Mouse (Mus musculus) neural tube, embryonic 10.5 days (tissue): ENCODE measurements around the gene Tgds.
"Not testable (repeated sequence)": the region's sequence is repeated elsewhere in the genome, so short reads cannot be mapped to it uniquely, and the experiment has no call there.

Experiments used
- DNase-seq: peaks from one replicate; pipeline ENCODE4 v3.0.0-alpha.2; 2017; ENCODE audit warnings: low spot score; ENCODE audit errors: extremely low spot score

Gene Tgds

DNA sequence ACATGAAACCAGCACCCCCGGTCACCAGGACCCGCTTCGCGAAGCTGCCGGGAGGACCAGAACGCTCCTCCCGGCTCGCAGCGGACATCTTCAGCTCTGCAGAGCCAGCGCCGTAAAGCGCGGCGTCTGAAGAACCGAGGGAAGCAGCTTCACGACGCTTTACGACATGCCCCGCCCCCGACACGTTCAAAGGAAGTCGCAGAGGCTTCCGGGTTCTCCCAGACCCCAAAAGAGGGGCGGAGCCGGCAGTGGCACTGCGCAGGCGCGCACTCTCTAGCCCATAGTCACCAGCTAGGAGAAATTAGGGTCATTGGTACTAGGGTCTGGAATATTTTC lies at the start of gene Tgds:
Gene Tgds, minus strand, starts transcription at position 114 of the 336 bp plus-strand sequence.
- DNase-seq: peak; percentile 99

DNA sequence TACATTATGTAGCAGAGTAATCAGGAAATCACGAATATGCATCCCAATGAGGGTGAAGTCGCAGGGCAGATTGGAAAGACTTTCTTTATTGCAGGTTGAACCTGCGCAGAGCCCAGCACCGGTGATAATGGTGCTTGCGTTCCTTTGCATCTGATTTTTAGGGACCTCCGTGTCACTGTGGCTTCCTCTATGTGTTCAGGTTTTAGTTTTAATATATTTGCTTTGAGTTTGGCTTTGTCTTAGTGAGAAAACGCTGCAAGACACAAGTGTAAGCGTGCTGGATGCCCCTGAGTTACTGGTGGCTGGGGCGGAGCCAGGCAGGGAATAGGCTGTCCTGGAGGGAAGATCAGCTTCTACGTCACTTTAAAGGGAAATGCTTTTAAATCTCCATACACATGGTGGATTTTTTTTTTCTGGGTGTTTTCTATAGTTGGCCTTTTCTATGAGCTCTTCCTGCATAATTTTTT lies 48.2 kb upstream of the Tgds start:
- peak; percentile 33 for DNase-seq

DNA sequence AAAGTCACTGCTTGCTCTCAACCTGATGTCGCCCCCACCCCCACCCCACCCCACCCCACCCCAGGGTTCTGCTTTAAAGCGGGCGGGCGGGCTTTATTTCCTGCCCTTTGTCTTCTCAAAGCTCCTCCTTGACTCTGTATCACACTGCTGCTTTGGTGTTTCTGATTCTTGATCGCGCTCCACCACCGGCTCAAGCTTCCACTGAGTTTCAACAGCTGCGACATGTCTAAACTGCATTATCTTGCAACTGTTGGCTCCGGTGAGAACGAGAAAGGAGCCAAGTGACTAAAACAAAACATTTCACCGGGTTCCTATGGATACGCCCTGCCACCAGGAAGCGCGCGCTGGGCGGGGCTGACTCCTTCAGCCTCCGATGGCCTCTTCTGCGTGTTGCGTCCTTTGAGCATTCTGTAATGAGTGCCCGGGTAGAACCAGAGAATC lies 47.6 kb upstream of the Tgds start:
- peak; percentile 74 for DNase-seq

DNA sequence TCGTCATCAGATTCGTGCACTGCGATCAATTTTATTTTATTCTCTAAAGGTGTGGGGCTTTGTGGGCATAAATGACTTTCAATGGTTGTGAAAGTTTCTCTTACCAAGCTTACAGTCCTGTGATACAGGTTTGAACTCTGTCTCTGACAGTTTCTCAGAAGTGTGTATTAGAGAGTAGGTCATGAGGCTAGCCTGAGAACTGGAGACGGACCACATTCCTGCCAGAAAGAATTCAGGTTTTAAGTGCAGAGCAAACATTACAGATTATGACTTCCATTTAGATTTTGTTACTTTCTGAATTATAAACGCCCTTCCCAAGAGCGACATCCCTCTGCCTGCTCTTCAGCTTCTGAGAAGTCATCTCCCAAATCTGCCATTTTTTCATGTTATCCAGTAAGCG lies 47.1 kb upstream of the Tgds start:
- no peak for DNase-seq

DNA sequence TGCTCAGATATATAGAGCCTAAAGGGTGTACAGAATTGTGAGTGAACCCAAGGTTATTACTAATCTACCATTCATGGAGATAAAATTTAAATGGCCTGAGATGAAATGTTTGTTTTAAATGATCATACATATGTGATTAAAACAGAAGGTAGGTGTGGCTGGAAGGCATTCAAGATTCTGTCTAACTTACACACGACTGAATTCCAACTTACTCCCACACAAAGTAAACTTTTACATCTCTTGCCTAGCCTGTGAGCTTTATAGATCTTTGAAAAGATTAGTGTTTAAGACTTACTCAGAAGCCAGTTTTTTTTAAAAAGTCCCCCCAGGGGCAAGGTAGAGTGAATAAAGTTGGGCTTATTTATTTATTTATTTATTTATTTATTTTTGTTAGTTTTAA lies 46.7 kb upstream of the Tgds start:
- no peak for DNase-seq

DNA sequence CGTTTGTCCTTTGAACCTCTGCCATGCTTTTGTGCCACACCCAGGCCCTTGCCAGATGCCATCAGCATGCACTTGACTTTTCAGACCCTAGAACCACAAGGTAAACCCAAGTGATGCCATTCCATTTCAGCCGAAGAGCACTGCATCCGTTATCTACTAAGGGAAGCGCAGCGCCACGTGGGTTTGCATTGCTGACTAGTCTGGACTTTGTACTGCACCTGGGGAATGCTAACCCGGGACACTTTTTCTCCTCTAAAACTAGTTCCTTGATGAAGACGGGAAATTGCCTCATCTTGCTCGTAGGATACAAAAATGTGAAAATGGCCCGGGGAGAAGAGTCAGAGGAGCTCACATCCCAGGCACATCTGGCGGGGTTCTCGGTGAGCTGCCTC lies 43.1 kb upstream of the Tgds start:
- DNase-seq: no peak

DNA sequence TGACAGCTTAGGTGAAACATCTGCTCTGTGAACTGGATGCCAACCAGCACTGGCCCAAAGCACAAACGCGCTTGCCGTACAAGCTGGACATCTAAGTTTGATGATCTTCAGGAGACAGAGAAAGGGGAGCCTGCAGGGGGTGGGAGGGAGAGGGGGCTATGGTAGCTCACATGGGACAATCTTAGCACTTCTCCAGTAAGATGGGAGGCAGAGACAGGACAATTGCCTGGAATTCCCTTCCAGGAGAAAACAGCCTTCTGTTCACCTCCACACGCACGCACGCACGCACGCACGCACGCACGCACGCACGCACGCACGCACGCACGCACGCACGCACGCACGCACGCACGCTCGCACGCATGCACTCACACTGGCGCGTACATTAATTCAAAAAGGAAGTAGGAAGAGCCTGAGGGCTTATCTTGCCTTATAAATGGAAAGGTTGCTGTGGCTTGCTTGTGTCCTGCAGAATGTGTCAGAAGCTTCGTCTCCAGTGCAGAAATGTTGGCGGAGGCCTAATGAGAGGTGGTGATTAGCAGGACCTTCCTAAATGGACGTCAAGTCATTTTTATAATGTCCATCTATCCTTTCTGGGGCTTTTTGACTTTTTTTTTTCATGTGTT lies 42.6 kb upstream of the Tgds start:
- no peak for DNase-seq

DNA sequence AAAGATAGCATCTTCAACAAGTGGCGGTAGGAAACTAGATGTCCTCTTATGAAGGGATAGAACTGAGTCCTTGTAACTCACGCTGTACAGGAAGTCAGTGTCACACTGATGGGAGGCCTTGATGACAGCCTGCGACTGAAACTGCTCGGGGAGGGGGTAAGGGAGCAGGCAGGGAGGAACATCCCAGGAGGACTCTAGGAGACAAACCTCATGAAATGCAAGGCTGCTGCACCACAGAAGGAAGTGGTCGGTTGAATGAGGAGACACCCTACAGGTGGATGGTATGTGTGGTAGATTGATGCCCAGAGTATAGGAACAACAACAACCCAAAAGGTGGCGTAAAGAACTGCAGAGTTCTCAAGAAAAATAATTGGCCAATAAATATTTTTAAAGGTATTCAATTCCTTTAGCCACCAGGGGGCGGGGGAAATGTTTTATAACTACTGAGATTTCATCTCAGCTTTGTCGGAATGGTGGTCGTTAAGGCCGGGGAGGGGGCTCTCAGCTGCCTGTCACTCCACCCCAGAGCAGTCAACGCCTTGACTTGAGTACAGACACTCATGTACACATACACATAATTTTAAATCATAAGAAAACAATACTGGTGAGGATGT lies 41.1 kb upstream of the Tgds start:
- DNase-seq: no peak

DNA sequence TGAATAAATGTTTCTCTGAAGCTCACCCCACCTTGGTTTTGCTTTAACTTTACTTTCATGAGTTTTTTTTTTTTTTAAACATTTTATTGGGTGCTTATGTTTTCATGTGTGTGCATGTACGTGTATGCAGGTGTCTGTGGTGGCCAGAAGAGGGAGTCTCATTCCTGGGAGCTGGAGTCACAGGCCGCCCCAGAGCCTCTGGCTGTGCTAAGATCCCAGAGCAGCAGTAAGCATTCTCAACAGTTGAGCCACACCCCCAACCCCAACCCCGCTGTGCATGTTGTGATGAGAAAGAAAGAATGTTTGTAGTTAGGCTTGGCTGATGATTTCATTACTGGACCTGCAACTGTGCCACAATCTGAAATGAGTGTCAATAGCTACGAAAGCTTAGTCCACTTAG lies 36.2 kb upstream of the Tgds start:
- DNase-seq: no peak

DNA sequence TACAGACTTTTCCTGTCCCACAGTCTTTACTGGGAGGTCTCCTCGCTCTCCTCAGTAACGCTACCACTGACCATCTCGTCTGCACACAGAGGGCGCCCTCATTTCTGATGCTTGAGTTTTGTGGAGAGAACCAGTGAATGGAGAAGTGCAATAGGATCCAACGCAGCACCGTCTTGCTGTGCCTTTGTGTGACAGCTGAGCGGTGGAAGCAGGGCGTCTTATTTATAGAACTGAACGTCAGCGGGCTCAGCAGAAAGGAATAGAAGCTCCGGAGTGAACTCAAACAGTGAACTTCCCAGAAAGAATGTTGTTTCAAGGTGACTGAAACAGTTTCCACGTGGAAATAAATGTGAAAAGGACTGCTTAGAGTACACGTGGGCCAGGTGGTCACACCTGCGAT lies 30.1 kb upstream of the Tgds start:
- DNase-seq: no peak

DNA sequence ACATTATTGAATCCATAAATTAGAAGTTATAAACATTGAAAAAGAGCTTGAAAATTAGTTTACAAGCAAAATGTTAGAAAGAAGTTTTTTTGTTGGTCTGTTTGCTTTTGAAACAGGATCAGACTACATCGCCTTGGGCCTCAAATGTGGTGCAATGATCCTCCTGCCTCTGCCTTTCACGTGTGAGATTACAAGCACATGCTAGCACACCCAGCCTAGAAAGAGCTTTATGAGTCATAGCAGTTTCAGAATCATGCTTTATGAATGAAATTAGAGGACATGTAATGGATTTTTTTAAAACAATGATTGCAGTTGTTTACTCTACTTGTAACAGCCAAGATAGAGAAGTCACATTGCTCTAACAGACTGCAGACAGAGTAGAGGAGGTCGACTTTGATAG lies 29.2 kb upstream of the Tgds start:
- no peak for DNase-seq

DNA sequence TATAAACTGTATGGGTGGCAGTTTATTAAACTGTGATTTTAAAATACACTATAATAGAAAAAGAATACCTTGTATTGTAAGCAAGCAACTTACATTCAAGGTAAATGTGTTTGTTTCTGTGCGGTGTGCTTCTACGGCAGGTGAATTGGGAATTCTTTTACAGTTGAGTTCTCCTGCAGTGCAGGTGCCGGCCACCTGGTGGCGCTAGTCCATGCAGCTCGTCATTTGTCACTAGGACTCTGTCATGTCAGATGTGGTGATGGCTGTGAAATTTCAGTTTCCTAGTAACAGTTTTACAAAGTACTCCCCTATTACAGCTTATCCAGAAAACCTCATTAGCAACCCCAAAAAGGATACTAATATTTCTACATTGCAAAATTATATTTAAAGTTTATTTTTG lies 24.6 kb upstream of the Tgds start:
- peak; percentile 69 for DNase-seq

DNA sequence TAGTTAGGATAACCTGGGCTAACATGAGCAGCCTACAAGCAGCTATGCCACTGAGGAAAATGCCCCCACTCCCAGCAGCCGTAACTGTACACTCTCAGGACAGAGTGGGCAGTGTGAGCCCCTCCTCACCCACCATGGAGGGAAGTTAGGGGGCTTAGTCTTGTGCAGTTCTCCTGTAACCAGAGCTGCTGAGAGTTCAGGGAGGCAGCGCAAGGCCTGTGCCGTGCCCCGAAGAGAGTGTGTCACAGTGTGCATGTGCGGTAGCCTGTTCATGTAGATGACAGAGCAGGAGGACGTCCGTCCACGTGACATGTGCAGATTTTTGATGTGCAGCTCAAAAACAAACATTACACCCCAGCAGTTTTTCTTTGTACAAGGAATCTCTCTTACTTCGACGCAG lies 24.2 kb upstream of the Tgds start:
- DNase-seq: no peak

DNA sequence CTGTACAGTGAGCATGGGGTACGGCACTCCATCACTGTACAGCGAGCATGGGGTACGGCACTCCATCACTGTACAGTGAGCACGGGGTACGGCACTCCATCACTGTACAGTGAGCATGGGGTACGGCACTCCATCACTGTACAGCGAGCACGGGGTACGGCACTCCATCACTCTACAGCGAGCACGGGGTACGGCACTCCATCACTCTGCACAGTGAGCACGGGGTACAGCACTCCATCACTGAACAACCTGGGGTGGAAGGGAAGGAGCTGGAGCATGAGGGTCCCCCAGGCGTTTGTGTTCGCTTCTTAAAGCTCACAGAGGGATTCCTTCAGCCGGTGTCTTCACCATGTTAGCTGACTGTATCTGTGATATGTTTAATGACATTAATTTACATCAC lies 23.5 kb upstream of the Tgds start:
- not testable (repeated sequence) for DNase-seq

DNA sequence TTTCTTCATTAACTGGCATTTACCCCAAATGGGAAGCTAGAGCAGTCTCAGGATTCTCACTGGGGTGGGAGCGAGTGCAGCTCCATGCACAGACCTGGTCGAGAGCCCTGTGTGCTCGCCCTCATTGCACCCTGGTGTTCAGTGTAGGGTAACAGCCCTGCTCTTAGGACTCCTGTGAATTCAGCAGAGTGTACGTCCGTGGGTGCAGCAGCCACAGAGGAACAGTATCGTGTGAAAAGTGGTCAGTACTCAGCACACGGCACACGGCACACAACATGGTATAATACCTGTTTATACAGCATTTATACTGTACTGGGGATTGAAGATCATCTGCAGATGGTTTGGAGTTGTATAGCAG lies 19.7 kb upstream of the Tgds start:
- no peak for DNase-seq

DNA sequence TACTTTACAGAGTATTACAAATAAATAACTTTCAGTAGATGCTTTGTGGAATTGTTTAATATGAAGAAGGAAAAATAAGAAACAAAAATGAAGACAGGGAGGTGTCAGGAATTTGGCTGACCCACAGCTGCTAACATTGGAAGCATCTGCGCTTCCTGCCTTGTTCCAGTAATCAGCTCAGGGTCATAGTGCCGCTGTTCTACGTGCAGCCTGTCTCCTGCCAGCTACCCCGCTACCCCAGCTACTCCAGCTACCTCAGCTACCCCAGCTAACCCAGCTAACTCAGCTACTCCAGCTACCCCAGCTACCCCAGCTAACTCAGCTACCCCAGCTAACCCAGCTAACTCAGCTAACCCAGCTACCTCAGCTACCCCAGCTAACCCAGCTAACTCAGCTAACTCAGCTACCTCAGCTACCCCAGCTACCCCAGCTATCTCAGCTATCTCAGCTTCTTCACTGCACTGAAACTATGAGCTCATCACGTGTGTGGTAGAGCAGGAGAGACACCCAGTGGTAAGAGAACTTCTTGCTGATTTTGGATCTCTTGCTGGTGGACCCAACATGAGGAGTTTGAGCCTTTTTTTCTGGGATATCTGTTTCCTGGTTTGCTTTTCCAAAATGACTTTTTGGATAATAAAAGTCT lies 19.2 kb upstream of the Tgds start:
- no peak for DNase-seq

DNA sequence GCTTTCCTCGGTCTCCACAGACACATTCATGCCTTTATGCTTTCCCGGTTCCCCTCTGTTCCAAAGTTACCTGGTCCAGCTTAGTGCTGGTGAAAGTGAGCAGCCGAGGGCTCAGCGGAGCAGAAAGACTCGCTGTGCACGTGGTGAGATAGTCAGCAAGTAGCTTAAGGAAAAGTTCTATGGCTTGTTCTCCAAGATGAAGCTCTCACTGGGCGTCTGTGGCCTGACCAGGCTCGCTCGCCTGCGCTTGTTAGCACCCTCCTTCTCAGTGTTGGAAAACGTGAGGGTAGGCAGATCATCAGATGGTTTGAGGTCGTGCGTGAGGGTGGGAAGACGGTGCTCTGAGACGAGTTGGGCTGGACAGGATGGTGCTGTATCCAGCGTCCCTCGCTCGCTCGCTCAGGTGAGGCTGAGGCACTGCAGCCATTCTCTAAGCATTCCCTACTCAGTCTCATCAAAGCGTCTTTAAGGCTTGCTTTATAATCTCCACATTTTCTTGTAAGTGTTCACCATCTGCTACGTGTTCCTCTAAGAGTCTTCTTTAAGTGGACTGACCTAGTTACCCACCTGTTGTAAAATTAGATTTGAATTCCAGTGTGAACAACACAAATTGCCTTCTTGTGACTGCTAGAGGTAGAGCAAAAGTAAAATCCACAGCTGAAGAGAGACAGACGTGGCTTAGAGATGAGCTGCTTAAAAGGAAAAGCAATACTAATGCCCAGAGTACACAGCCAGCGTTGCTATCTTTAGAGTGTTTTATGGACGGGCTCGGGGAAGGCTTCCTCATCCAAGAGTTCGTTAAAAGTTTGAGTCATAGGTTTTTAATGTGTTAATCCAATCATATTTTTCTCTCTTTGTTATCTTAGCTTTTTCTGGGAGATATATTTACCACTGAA lies 18.3 kb upstream of the Tgds start:
- no peak for DNase-seq

DNA sequence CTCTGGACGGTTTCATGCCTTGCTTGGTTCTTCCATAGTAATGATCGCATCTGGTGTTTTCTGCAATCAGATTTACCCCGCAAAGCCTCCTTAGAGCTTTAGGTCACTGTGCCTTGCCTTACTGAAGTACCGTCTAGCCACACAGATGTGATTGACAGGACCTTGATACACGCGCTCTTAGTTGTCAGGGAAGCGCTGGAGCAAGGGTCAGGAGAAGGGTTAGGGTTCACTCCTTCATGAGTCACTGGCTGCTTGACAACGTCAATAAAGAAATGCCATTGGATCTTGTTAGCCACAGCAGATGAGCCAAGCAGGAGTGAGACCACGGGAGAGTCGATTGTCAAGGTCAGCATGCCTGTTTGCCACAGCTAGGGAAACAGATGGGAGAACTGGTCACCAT lies 16.0 kb upstream of the Tgds start:
- no peak for DNase-seq

DNA sequence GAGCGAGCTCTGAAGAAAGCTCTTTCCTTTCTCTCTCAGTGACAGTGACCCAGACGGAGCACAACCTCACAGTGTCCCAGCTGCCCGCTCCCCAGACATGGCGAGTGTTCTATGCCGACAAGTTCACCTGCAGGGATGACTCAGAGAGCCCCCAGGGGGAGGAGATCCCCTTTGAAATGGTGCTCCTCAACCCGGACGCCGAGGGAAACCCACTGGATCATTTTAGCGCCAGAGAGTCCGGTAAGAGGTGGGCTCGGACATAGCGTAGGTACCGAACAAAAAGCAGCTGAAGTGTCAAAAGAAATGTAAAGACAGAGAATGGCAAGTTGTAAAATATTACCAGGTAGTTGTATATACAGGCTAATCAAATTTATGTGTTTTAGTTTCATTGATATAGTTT lies 15.5 kb upstream of the Tgds start:
- no peak for DNase-seq

DNA sequence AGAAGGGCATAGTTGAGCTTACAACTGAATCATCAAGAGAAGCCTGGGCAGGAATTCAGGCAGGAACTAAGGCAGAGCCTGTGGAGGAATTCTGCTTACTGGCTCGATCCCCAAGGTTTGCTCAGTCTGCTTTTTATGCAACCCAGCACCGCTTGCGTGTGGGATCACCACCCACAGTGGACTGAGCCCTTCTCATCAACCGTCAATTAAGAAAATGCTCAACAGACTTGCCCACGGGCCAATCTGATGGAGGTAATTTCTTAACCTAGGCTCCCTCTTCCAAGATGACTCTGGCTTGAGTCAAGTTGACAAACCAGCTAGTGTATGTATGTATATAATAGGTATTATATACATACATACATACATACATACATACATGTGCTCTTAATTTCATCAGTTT lies 9.7 kb upstream of the Tgds start:
- no peak for DNase-seq

DNA sequence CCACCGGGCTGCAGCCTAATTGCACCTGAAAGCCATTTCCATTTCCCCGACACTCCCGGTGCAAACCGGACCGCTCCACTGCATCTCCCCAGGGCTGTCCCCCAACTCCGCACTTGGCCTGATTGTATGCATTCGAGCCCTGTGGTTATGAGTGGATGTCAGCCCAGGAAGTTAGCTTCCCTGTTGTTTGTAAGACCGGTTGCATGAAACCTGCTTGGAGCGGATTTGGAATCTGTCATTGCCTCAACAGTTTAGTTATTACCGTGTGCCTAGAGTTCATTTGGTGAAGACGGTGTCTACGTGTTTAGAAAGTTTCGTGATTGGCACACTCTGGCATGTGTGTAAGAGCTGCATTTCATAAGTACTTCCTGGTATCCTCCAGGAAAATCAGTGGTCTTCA lies 4.9 kb upstream of the Tgds start:
- no peak for DNase-seq

DNA sequence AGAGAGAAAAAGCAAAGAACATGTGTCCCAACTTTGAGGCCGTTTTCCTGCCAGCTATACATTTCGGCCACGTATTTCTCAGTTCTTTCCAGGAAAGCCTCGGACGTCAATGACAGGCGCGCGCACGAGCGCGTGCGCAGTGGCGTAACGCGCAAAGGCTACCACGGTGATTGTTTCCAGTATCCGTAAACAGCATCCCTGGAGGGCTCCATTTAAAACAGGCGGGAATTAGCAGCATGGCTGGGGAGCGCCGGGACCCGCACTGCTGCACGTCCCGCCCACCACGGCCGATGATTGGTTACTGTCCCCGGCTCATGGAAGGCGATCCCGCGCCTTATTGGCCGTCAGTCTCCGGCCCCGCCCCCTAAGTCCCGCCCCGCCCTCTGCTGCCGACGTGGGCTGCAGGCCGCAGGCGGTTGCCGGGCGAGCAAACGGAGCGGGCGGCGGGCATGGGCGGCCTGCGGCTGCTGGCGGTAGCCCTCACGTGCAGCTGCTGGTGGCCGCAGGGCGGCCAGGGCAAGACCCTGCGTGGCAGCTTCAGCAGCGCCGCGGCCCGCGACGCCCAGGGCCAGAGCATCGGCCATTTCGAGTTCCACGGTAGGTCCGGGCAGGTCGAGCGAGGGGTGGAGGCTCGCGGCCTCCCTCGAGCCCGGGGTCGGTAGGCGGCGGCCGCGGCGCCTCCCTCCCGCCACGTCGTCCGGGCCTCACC lies 4.3 kb upstream of the Tgds start, which contains the start of gene Gpr180:
Gene Gpr180, plus strand, starts transcription at position 415 of the 709 bp plus-strand sequence.
- peak; percentile 98 for DNase-seq
